Mouse (Mus musculus): ENCODE data around the gene Togaram1. TPM values are rescaled to one million over a fixed set of nuclear protein-coding genes. Genes with fewer than 3 reads are reported as not detected.

The Togaram1 gene
- 30.2 and 34.2 TPM in 2 replicates for polyA plus RNA-seq (2014; fragmentation: Nextera tagmentation; extraction: Ambion mirVana)

- under 1% methylated on average over 45 of the region's 45 CpGs for WGBS
- peak within 1 kb of the TSS; percentile 88 for H3K27ac ChIP-seq (ENCODE audit: low read depth)
Measured at GRCm38 (mm10) chr12:64965124-64966026, at the start of gene Togaram1, which contains the start of gene Klhl28. Gene Togaram1, plus strand, starts transcription at chr12:64965804. Gene Klhl28, minus strand, starts transcription at chr12:64965534.

GRCm38 (mm10) chr12:64916735-64917134 is 48.9 kb upstream of the Togaram1 start:
- H3K4me3 ChIP-seq (ENCODE audit: low read depth, low read length), result no peak overlapping the region
- H3K27me3 ChIP-seq (replicated peaks; ENCODE audit: control insufficient read depth, insufficient read depth, low read length), result no peaks in the 10 kb centered on the region
- H3K4me2 ChIP-seq (ENCODE audit: low read length), result no peak overlapping the region
- no peak overlapping the region for H3K27ac ChIP-seq (ENCODE audit: low read depth)
- no peaks in the 10 kb centered on the region for H3K9me3 ChIP-seq (ENCODE audit: control insufficient read depth, low read length)
- no peak for DNase-seq (ENCODE audit: low spot score)
- peaks cover 11% of the 10 kb centered on the region for H3K36me3 ChIP-seq (ENCODE audit: control insufficient read depth, insufficient read depth, low read length)
- H3K9ac ChIP-seq (ENCODE audit: low read length), result no peak overlapping the region
- no peaks in the 10 kb centered on the region for H3K4me1 ChIP-seq (replicated peaks; ENCODE audit: control insufficient read depth, insufficient read depth, low read length)
- no peak for ATAC-seq (replicated peaks; ENCODE audit: low FRiP score, low TSS enrichment, low read depth)

More at GRCm38 (mm10) chr12:64965124-64966026, at the start of gene Togaram1, which contains the start of gene Klhl28:
- peak within 1 kb of the TSS; percentile 86 for H3K9ac ChIP-seq (ENCODE audit: low read length)
- no peaks in the 10 kb centered on the region for H3K27me3 ChIP-seq (replicated peaks; ENCODE audit: control insufficient read depth, insufficient read depth, low read length)
- H3K4me2 ChIP-seq (ENCODE audit: low read length), result peak within 1 kb of the TSS; percentile 93
- no peaks in the 10 kb centered on the region for H3K36me3 ChIP-seq (ENCODE audit: control insufficient read depth, insufficient read depth, low read length)
- ATAC-seq (replicated peaks; ENCODE audit: low FRiP score, low TSS enrichment, low read depth) (peak; percentile 100), DNase-seq (ENCODE audit: low spot score) (peak; percentile 98)
- peaks cover 18% of the 10 kb centered on the region for H3K4me1 ChIP-seq (replicated peaks; ENCODE audit: control insufficient read depth, insufficient read depth, low read length)
- H3K4me3 ChIP-seq (ENCODE audit: low read depth, low read length), result peak within 1 kb of the TSS; percentile 92
- H3K9me3 ChIP-seq (ENCODE audit: control insufficient read depth, low read length), result no peaks in the 10 kb centered on the region

- 2% methylated on average over 87 of the region's 93 CpGs for WGBS
- H3K36me3 ChIP-seq (ENCODE audit: control insufficient read depth, insufficient read depth, low read length), result peaks cover 20% of the 10 kb centered on the region
- peak within 1 kb of the TSS; percentile 69 for H3K9ac ChIP-seq (ENCODE audit: low read length)
- H3K4me2 ChIP-seq (ENCODE audit: low read length), result peak within 1 kb of the TSS; percentile 60
- no peaks in the 10 kb centered on the region for H3K27me3 ChIP-seq (replicated peaks; ENCODE audit: control insufficient read depth, insufficient read depth, low read length)
- peak within 1 kb of the TSS; percentile 78 for H3K4me3 ChIP-seq (ENCODE audit: low read depth, low read length)
- no peak within 1 kb of the TSS for H3K27ac ChIP-seq (ENCODE audit: low read depth)
- peak; percentile 96 for DNase-seq (ENCODE audit: low spot score)
- no peaks in the 10 kb centered on the region for H3K9me3 ChIP-seq (ENCODE audit: control insufficient read depth, low read length)
- no peaks in the 10 kb centered on the region for H3K4me1 ChIP-seq (replicated peaks; ENCODE audit: control insufficient read depth, insufficient read depth, low read length)
- ATAC-seq (replicated peaks; ENCODE audit: low FRiP score, low TSS enrichment, low read depth), result peak; percentile 100
Measured at GRCm38 (mm10) chr12:64917578-64918471, 47.8 kb upstream of the Togaram1 start, which contains the start of gene Gm527. Gene Gm527, plus strand, starts transcription at chr12:64917906.

- WGBS, result 90% methylated on average over 2 of the region's 2 CpGs
- Histone ChIP-seq H3K9ac (ENCODE audit: low read length) (no peak overlapping the region), H3K4me2 (ENCODE audit: low read length) (no peak overlapping the region), H3K27me3 (replicated peaks; ENCODE audit: control insufficient read depth, insufficient read depth, low read length) (no peaks in the 10 kb centered on the region), H3K27ac (ENCODE audit: low read depth) (no peak overlapping the region), H3K4me1 (replicated peaks; ENCODE audit: control insufficient read depth, insufficient read depth, low read length) (no peaks in the 10 kb centered on the region), H3K9me3 (ENCODE audit: control insufficient read depth, low read length) (no peaks in the 10 kb centered on the region), H3K36me3 (ENCODE audit: control insufficient read depth, insufficient read depth, low read length) (0 out of 2 replicates have a peak, but pooled peaks cover 4% of the 10 kb centered on the region), H3K4me3 (ENCODE audit: low read depth, low read length) (no peak overlapping the region)
- ATAC-seq (replicated peaks; ENCODE audit: low FRiP score, low TSS enrichment, low read depth), result no peak
- DNase-seq (ENCODE audit: low spot score), result no peak
Measured at GRCm38 (mm10) chr12:64937493-64937892, 28.1 kb upstream of the Togaram1 start.

GRCm38 (mm10) chr12:64964560-64964959 is 1.0 kb upstream of the Togaram1 start:
- Histone ChIP-seq H3K4me2 (ENCODE audit: low read length) (peak overlapping the region; percentile 93), H3K4me1 (replicated peaks; ENCODE audit: control insufficient read depth, insufficient read depth, low read length) (peaks cover 10% of the 10 kb centered on the region), H3K36me3 (ENCODE audit: control insufficient read depth, insufficient read depth, low read length) (no peaks in the 10 kb centered on the region), H3K9me3 (ENCODE audit: control insufficient read depth, low read length) (no peaks in the 10 kb centered on the region), H3K9ac (ENCODE audit: low read length) (peak overlapping the region; percentile 59), H3K27ac (ENCODE audit: low read depth) (peak overlapping the region; percentile 54; the same call in 1 of the 2 replicates), H3K27me3 (replicated peaks; ENCODE audit: control insufficient read depth, insufficient read depth, low read length) (no peaks in the 10 kb centered on the region), H3K4me3 (ENCODE audit: low read depth, low read length) (peak overlapping the region; percentile 92)
- DNase-seq (ENCODE audit: low spot score) (no peak), ATAC-seq (replicated peaks; ENCODE audit: low FRiP score, low TSS enrichment, low read depth) (no peak)
- 17% methylated on average over 4 of the region's 4 CpGs for WGBS

GRCm38 (mm10) chr12:64966101-64966631 is 562 bp downstream of the Togaram1 start:
- H3K4me1 ChIP-seq (replicated peaks; ENCODE audit: control insufficient read depth, insufficient read depth, low read length), result peaks cover 22% of the 10 kb centered on the region
- H3K9ac ChIP-seq (ENCODE audit: low read length), result peak overlapping the region; percentile 86
- H3K27ac ChIP-seq (ENCODE audit: low read depth), result peak overlapping the region; percentile 88
- 0 out of 2 replicates have a peak, but pooled peaks cover 2% of the 10 kb centered on the region for H3K36me3 ChIP-seq (ENCODE audit: control insufficient read depth, insufficient read depth, low read length)
- peak overlapping the region; percentile 92 for H3K4me3 ChIP-seq (ENCODE audit: low read depth, low read length)
- ATAC-seq (replicated peaks; ENCODE audit: low FRiP score, low TSS enrichment, low read depth), result peak; percentile 22
- H3K27me3 ChIP-seq (replicated peaks; ENCODE audit: control insufficient read depth, insufficient read depth, low read length), result no peaks in the 10 kb centered on the region
- no peaks in the 10 kb centered on the region for H3K9me3 ChIP-seq (ENCODE audit: control insufficient read depth, low read length)
- H3K4me2 ChIP-seq (ENCODE audit: low read length), result peak overlapping the region; percentile 73
- no peak for DNase-seq (ENCODE audit: low spot score)
- WGBS, result under 1% methylated on average over 44 of the region's 44 CpGs

- Histone ChIP-seq H3K27me3 (replicated peaks; ENCODE audit: control insufficient read depth, insufficient read depth, low read length) (no peaks in the 10 kb centered on the region), H3K36me3 (ENCODE audit: control insufficient read depth, insufficient read depth, low read length) (0 out of 2 replicates have a peak, but pooled peaks cover 4% of the 10 kb centered on the region), H3K4me2 (ENCODE audit: low read length) (peak overlapping the region; percentile 73), H3K9ac (ENCODE audit: low read length) (peak overlapping the region; percentile 86), H3K9me3 (ENCODE audit: control insufficient read depth, low read length) (no peaks in the 10 kb centered on the region), H3K4me3 (ENCODE audit: low read depth, low read length) (peak overlapping the region; percentile 92), H3K4me1 (replicated peaks; ENCODE audit: control insufficient read depth, insufficient read depth, low read length) (peaks cover 26% of the 10 kb centered on the region), H3K27ac (ENCODE audit: low read depth) (peak overlapping the region; percentile 88; the same call in 1 of the 2 replicates)
- no peak for DNase-seq (ENCODE audit: low spot score)
- ATAC-seq (replicated peaks; ENCODE audit: low FRiP score, low TSS enrichment, low read depth), result no peak
- 3% methylated on average over 19 of the region's 19 CpGs for WGBS
Measured at GRCm38 (mm10) chr12:64966652-64967435, 1.2 kb downstream of the Togaram1 start.

Measured in intestine, embryonic 14.5 days (tissue).